13 mouse cellular contexts compared by ENCODE assay signal in the genomic region with DNA sequence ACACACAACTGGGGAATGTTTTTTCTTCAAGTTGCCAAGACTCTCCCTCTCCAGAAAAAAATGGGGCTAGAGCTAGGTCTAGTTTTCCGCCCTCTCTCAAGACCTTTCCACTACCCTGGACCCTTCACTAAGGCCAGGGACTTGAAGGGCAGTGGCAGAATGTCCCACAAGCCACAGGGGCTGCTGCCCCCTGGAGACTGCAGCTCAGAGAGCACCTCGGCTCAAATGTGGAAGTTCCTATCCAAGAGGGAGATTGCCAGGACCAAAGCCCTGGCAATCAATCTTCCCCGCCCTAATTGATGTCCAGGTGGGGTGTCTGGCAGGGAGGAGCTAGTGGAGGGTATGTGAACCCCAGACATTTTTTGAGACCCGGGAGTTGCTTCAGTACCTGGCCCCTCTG. TPM values are rescaled to one million over a fixed set of nuclear protein-coding genes. Genes with fewer than 3 reads are reported as not detected.
DNase-seq lines count a peak whose midpoint lies in the region; ATAC-seq and TF ChIP-seq lines count a peak whose summit lies in the region.
"Had no signal": no experiment of that assay in that cellular context is flagged by ENCODE, and none has a peak within 500 bp of the region (broad histone marks: within the 10 kb centered on the region; RNA-seq: fewer than 3 reads in every experiment).

No protein-coding gene starts in this region.

- no peak for TF ChIP-seq POLR2A in cerebellum, adult 2 months (IDR thresholded peaks at IDR 0.05; ENCODE audit: borderline replicate concordance, insufficient read depth, low read length)

- no peak for DNase-seq in cerebellum, adult 2 months
- DNase-seq in layer of hippocampus, adult 2 months (ENCODE audit: low spot score in 2 of 2), result no peak
- DNase-seq in layer of hippocampus, adult 8-10 months (ENCODE audit: low spot score in 2 of 2), result no peak
- DNase-seq in c-Kit-positive CD71-positive TER-119-positive erythroid progenitor cells, embryonic 14.5 days (ENCODE audit: low spot score), result no peak
- DNase-seq in heart, postnatal 25 days (ENCODE audit: low spot score), result no peak
- DNase-seq: gastrocnemius, postnatal 36 days; layer of hippocampus, adult 9-11 months had no signal

- peak overlapping the region; percentile 92; the same call in 1 of the 2 replicates for H3K4me2 ChIP-seq in hindbrain, embryonic 12.5 days (replicated peaks)
- peak overlapping the region; percentile 92 for H3K4me2 ChIP-seq in neural tube, embryonic 13.5 days

- peak overlapping the region; percentile 3 for H3K4me3 ChIP-seq in cerebellum, adult 2 months (replicated peaks; ENCODE audit: insufficient read depth, low read depth, low read length)
- H3K4me3 ChIP-seq in layer of hippocampus, adult 2 months, result no peak overlapping the region
- peak overlapping the region; percentile 51; the same call in 1 of the 2 replicates for H3K4me3 ChIP-seq in hindbrain, embryonic 12.5 days
- H3K4me3 ChIP-seq in neural tube, embryonic 13.5 days, result peak overlapping the region; percentile 53; the same call in 1 of the 2 replicates

- H3K4me1 ChIP-seq in cerebellum, adult 2 months (ENCODE audit: control insufficient read depth, insufficient read depth, low read length), result peaks cover 36% of the 10 kb centered on the region
- H3K4me1 ChIP-seq in hindbrain, embryonic 12.5 days, result peaks cover 71% of the 10 kb centered on the region
- H3K4me1 ChIP-seq in neural tube, embryonic 13.5 days (replicated peaks), result peaks cover 78% of the 10 kb centered on the region

- H3K9ac ChIP-seq in hindbrain, embryonic 12.5 days, result no peak overlapping the region
- H3K9ac ChIP-seq in neural tube, embryonic 13.5 days, result no peak overlapping the region

- H3K9me3 ChIP-seq in hindbrain, embryonic 12.5 days (replicated peaks), result no peaks in the 10 kb centered on the region
- no peaks in the 10 kb centered on the region for H3K9me3 ChIP-seq in neural tube, embryonic 13.5 days
- H3K9me3 ChIP-seq: intestine, embryonic 15.5 days had no signal

- intact Hi-C loops in heart, postnatal 25 days (cut with DNase I), result no loop called here

- ATAC-seq in cerebellum, adult (ENCODE audit: insufficient number of reproducible peaks, low FRiP score, low TSS enrichment), result no peak
- ATAC-seq in hindbrain, embryonic 12.5 days (ENCODE audit: low FRiP score), result no peak
- ATAC-seq in neural tube, embryonic 13.5 days (ENCODE audit: low read depth), result no peak
- ATAC-seq: intestine, embryonic 15.5 days had no signal

- no peak overlapping the region for H3K27ac ChIP-seq in cerebellum, adult 2 months (ENCODE audit: insufficient read depth, low read length)
- H3K27ac ChIP-seq in layer of hippocampus, adult 2 months, result 0 out of 2 replicates have a peak overlapping the region, but pooled peaks have one; percentile 88
- no peak overlapping the region for H3K27ac ChIP-seq in hindbrain, embryonic 12.5 days
- H3K27ac ChIP-seq in neural tube, embryonic 13.5 days (replicated peaks), result no peak overlapping the region
- H3K27ac ChIP-seq: intestine, embryonic 15.5 days had no signal

- H3K36me3 ChIP-seq in hindbrain, embryonic 12.5 days, result no peaks in the 10 kb centered on the region
- no peaks in the 10 kb centered on the region for H3K36me3 ChIP-seq in neural tube, embryonic 13.5 days
- H3K36me3 ChIP-seq: intestine, embryonic 15.5 days had no signal

- no peak for TF ChIP-seq CTCF in cerebellum, adult 2 months (IDR thresholded peaks at IDR 0.05; ENCODE audit: borderline replicate concordance, insufficient read depth, low read depth, low read length)
- TF ChIP-seq CTCF in layer of hippocampus, adult 2 months (conservative IDR thresholded peaks at IDR 0.05), result peak; percentile 63

- no peaks in the 10 kb centered on the region for H3K27me3 ChIP-seq in cerebellum, adult 2 months (ENCODE audit: control insufficient read depth, insufficient read depth, low read length)
- H3K27me3 ChIP-seq in hindbrain, embryonic 12.5 days, result peaks cover 63% of the 10 kb centered on the region
- peaks cover 60% of the 10 kb centered on the region for H3K27me3 ChIP-seq in neural tube, embryonic 13.5 days

- WGBS in cerebellum, adult 2 months, result 58% methylated on average over 4 of the region's 4 CpGs
- WGBS in hindbrain, embryonic 12.5 days, result 32% methylated on average over 4 of the region's 4 CpGs
- WGBS in neural tube, embryonic 13.5 days, result 21% methylated on average over 4 of the region's 4 CpGs

RNA-seq across cellular contexts. Expression of gene Btbd17, which starts 4.9 kb away (rescaled TPM):
- 78.3 and 81.3 TPM in 2 replicates for polyA plus RNA-seq in cerebellum, adult 2 months (2012; rRNA removed)
- 10 to 100 TPM; 21.7 to 22.9 TPM for total RNA-seq in layer of hippocampus, adult 2 months (2021)
- total RNA-seq in layer of hippocampus, adult 8-10 months (2022), result 10 to 100 TPM; 15.3 to 19.6 (median 17.4) TPM
- polyA plus RNA-seq in hindbrain, embryonic 12.5 days (2016; fragmentation: Nextera tagmentation; extraction: Ambion mirVana), result 32.2 and 37.3 TPM in 2 replicates
- polyA plus RNA-seq in neural tube, embryonic 13.5 days (2015; fragmentation: Nextera tagmentation; extraction: Ambion mirVana), result 19.4 and 22.7 TPM in 2 replicates
- total RNA-seq in heart, postnatal 25 days (2021), result not detected
- total RNA-seq: liver, adult 2 months; megakaryocyte progenitor cell, adult 5-6 weeks had no signal
- polyA plus RNA-seq: liver, adult 2 months had no signal

RNA-seq across cellular contexts. Expression of gene Gpr142, which starts 7.9 kb away (rescaled TPM):
- polyA plus RNA-seq in cerebellum, adult 2 months (2012; rRNA removed), result 0.29 and 0.64 TPM in 2 replicates
- not detected for total RNA-seq in layer of hippocampus, adult 2 months (2021)
- total RNA-seq in layer of hippocampus, adult 8-10 months (2022), result not detected
- not detected in 2 replicates for polyA plus RNA-seq in hindbrain, embryonic 12.5 days (2016; fragmentation: Nextera tagmentation; extraction: Ambion mirVana)
- not detected in 2 replicates for polyA plus RNA-seq in neural tube, embryonic 13.5 days (2015; fragmentation: Nextera tagmentation; extraction: Ambion mirVana)
- not detected for total RNA-seq in heart, postnatal 25 days (2021)
- total RNA-seq: gastrocnemius, postnatal 36 days; liver, adult 2 months; megakaryocyte progenitor cell, adult 5-6 weeks had no signal
- polyA plus RNA-seq: liver, adult 2 months had no signal

RNA-seq across cellular contexts. Expression of gene Kif19a, which starts 25.7 kb away (rescaled TPM):
- polyA plus RNA-seq in cerebellum, adult 2 months (2012; rRNA removed), result 4.9 and 5.1 TPM in 2 replicates
- 1 to 10 TPM; 2.9 to 5.4 TPM for total RNA-seq in layer of hippocampus, adult 2 months (2021)
- 1 to 10 TPM; 2.7 to 4.5 (median 3.8) TPM for total RNA-seq in layer of hippocampus, adult 8-10 months (2022)
- polyA plus RNA-seq in hindbrain, embryonic 12.5 days (2016; fragmentation: Nextera tagmentation; extraction: Ambion mirVana), result 2.2 and 3.0 TPM in 2 replicates
- polyA plus RNA-seq in neural tube, embryonic 13.5 days (2015; fragmentation: Nextera tagmentation; extraction: Ambion mirVana), result 1.3 and 1.6 TPM in 2 replicates
- total RNA-seq in heart, postnatal 25 days (2021), result under 1 TPM; 0.13 to 0.25 TPM
- total RNA-seq: megakaryocyte progenitor cell, adult 5-6 weeks had no signal

Comparison
In these comparisons a context has a peak if more than half of its experiments do, and no peak if none do; other contexts are left out.
1. RNA of gene Btbd17, which starts 4.9 kb away (total RNA-seq): 21.7 to 22.9 TPM in layer of hippocampus, adult 2 months and 15.3 to 19.6 TPM in layer of hippocampus, adult 8-10 months; not detected in heart, postnatal 25 days; every median in the first group is over 10 times any median in the second.